Mouse (Mus musculus) lung, embryonic 15.5 days (tissue): Measurements from ENCODE around the gene Slit3. TPM values are rescaled to one million over a fixed set of nuclear protein-coding genes. Genes with fewer than 3 reads are reported as not detected.

ENCODE experiments used
- ATAC-seq: fragments of 200-750 bp; cut with Nextera tagmentation; 2 replicates; pipeline ENCODE4 v1.8.0; 2017; ENCODE audit warnings: moderate number of reproducible peaks, borderline replicate concordance; ENCODE audit not compliant: low FRiP score, low TSS enrichment; ENCODE audit errors: extremely low read depth
- H3K27ac ChIP-seq: fragments of 300-500 bp; sonication (generic); 2 replicates; pipeline ENCODE4 v1.5.1; 2015; ENCODE audit warnings: moderate library complexity, mild to moderate bottlenecking, inconsistent platforms
- H3K27me3 ChIP-seq: fragments of 300-500 bp; sonication (generic); 2 replicates; pipeline ENCODE4 v1.6.1; 2015; ENCODE audit warnings: inconsistent platforms
- H3K36me3 ChIP-seq: fragments of 300-500 bp; sonication (generic); 2 replicates; pipeline ENCODE4 v1.6.1; 2015; ENCODE audit warnings: inconsistent platforms
- H3K4me1 ChIP-seq: fragments of 300-500 bp; sonication (generic); 2 replicates; pipeline ENCODE4 v1.6.1; 2015; ENCODE audit warnings: inconsistent platforms
- H3K4me2 ChIP-seq: fragments of 300-500 bp; sonication (generic); 2 replicates; pipeline ENCODE4 v1.6.1; 2015; ENCODE audit warnings: inconsistent platforms, mild to moderate bottlenecking, moderate library complexity
- H3K4me3 ChIP-seq: fragments of 300-500 bp; sonication (generic); 2 replicates; pipeline ENCODE4 v1.5.1; 2015; ENCODE audit warnings: mild to moderate bottlenecking, inconsistent platforms
- H3K9ac ChIP-seq: fragments of 300-500 bp; sonication (generic); 2 replicates; pipeline ENCODE4 v1.6.1; 2015; ENCODE audit warnings: inconsistent platforms
- H3K9me3 ChIP-seq: fragments of 300-500 bp; sonication (generic); 2 replicates; pipeline ENCODE4 v1.6.1; 2016; ENCODE audit warnings: inconsistent platforms
- WGBS: fragments of 180-500 bp; shearing (Covaris S2); methylation state at CpG from one replicate; pipeline ENCODE4 v1.1.7; 2015; 5-methylcytosine and 5-hydroxymethylcytosine counted together
- polyA plus RNA-seq: library from polyadenylated mRNA; unstranded; fragments of >200 nt; fragmentation: Nextera tagmentation; extraction: Ambion mirVana; gene quantifications from 2 replicates; pipeline ENCODE4 v1.2.1, GENCODE M21; 2015

The Slit3 gene
- polyA plus RNA-seq, 1 experiment from 2014 or later: 21.4 TPM

- Histone ChIP-seq H3K4me2 (no peak overlapping the region), H3K4me3 (no peak overlapping the region), H3K36me3 (no peaks in the 10 kb centered on the region; the same call in 1 of the 2 replicates), H3K9me3 (no peaks in the 10 kb centered on the region), H3K27ac (no peak overlapping the region), H3K9ac (no peak overlapping the region), H3K27me3 (no peaks in the 10 kb centered on the region), H3K4me1 (no peaks in the 10 kb centered on the region)
- no peak for ATAC-seq
- 64% methylated on average over 13 of the region's 13 CpGs for whole genome bisulfite sequencing
These were observed 491.4 kb downstream of the Slit3 start for GRCm38 (mm10) chr11:35612262-35612896.

GRCm38 (mm10) chr11:35614530-35614929 lies 493.5 kb downstream of the Slit3 start:
- no peak for ATAC-seq
- H3K9me3 ChIP-seq: no peaks in the 10 kb centered on the region
- H3K4me1 ChIP-seq: no peaks in the 10 kb centered on the region
- H3K9ac ChIP-seq: no peak overlapping the region
- H3K4me3 ChIP-seq: no peak overlapping the region
- no peak overlapping the region for H3K27ac ChIP-seq
- no peaks in the 10 kb centered on the region; the same call in 1 of the 2 replicates for H3K36me3 ChIP-seq
- WGBS: 44% methylated on average over 3 of the region's 3 CpGs
- H3K4me2 ChIP-seq: no peak overlapping the region
- no peaks in the 10 kb centered on the region for H3K27me3 ChIP-seq

- Histone ChIP-seq H3K4me2 (no peak overlapping the region), H3K27me3 (no peaks in the 10 kb centered on the region), H3K36me3 (no peaks in the 10 kb centered on the region), H3K9ac (no peak overlapping the region), H3K4me1 (no peaks in the 10 kb centered on the region), H3K27ac (no peak overlapping the region), H3K9me3 (no peaks in the 10 kb centered on the region), H3K4me3 (no peak overlapping the region)
- no peak for ATAC-seq
- WGBS: 84% methylated on average over 14 of the region's 14 CpGs
These were observed 498.4 kb downstream of the Slit3 start for GRCm38 (mm10) chr11:35619421-35619820.

- H3K4me3 ChIP-seq: no peak overlapping the region
- H3K27me3 ChIP-seq: no peaks in the 10 kb centered on the region
- no peak overlapping the region for H3K9ac ChIP-seq
- 76% methylated on average over 3 of the region's 3 CpGs for WGBS
- H3K4me1 ChIP-seq: no peaks in the 10 kb centered on the region
- ATAC-seq: no peak
- no peak overlapping the region for H3K27ac ChIP-seq
- no peak overlapping the region for H3K4me2 ChIP-seq
- no peaks in the 10 kb centered on the region for H3K36me3 ChIP-seq
- no peaks in the 10 kb centered on the region for H3K9me3 ChIP-seq
These were observed 501.7 kb downstream of the Slit3 start for GRCm38 (mm10) chr11:35622736-35623135.

GRCm38 (mm10) chr11:35624515-35625270 lies 503.7 kb downstream of the Slit3 start:
- no peak overlapping the region for H3K27ac ChIP-seq

GRCm38 (mm10) chr11:35625576-35625975 lies 504.6 kb downstream of the Slit3 start:
- no peak for ATAC-seq
- H3K9me3 ChIP-seq: no peaks in the 10 kb centered on the region
- 52% methylated on average over 6 of the region's 6 CpGs for WGBS

More at GRCm38 (mm10) chr11:35624515-35625270, 503.7 kb downstream of the Slit3 start:
- no peaks in the 10 kb centered on the region for H3K27me3 ChIP-seq
- ATAC-seq: no peak
- H3K4me1 ChIP-seq: no peaks in the 10 kb centered on the region
- no peak overlapping the region for H3K9ac ChIP-seq
- no peak overlapping the region for H3K4me2 ChIP-seq
- WGBS: 71% methylated on average over 21 of the region's 21 CpGs
- no peaks in the 10 kb centered on the region for H3K9me3 ChIP-seq
- no peak overlapping the region for H3K4me3 ChIP-seq
- H3K36me3 ChIP-seq: no peaks in the 10 kb centered on the region

GRCm38 (mm10) chr11:35626161-35626885 lies 505.3 kb downstream of the Slit3 start:
- H3K36me3 ChIP-seq: peaks cover 8% of the 10 kb centered on the region; the same call in 1 of the 2 replicates
- H3K27me3 ChIP-seq: no peaks in the 10 kb centered on the region
- H3K4me1 ChIP-seq: no peaks in the 10 kb centered on the region
- WGBS: 80% methylated on average over 10 of the region's 10 CpGs
- H3K4me2 ChIP-seq: no peak overlapping the region
- H3K9me3 ChIP-seq: no peaks in the 10 kb centered on the region
- ATAC-seq: no peak
- H3K27ac ChIP-seq: no peak overlapping the region
- no peak overlapping the region for H3K4me3 ChIP-seq
- H3K9ac ChIP-seq: no peak overlapping the region

More at GRCm38 (mm10) chr11:35625576-35625975, 504.6 kb downstream of the Slit3 start:
- Histone ChIP-seq H3K27ac (no peak overlapping the region), H3K27me3 (no peaks in the 10 kb centered on the region), H3K4me2 (no peak overlapping the region), H3K4me1 (no peaks in the 10 kb centered on the region), H3K36me3 (peaks cover 7% of the 10 kb centered on the region; the same call in 1 of the 2 replicates), H3K4me3 (no peak overlapping the region), H3K9ac (no peak overlapping the region)

GRCm38 (mm10) chr11:35627815-35628214 lies 506.8 kb downstream of the Slit3 start:
- no peak overlapping the region for H3K4me3 ChIP-seq
- H3K9ac ChIP-seq: no peak overlapping the region
- H3K9me3 ChIP-seq: no peaks in the 10 kb centered on the region
- ATAC-seq: no peak
- peaks cover 8% of the 10 kb centered on the region; the same call in 1 of the 2 replicates for H3K36me3 ChIP-seq
- no peaks in the 10 kb centered on the region for H3K27me3 ChIP-seq
- H3K27ac ChIP-seq: no peak overlapping the region
- no peak overlapping the region for H3K4me2 ChIP-seq
- no peaks in the 10 kb centered on the region for H3K4me1 ChIP-seq
- WGBS: 78% methylated on average over 3 of the region's 3 CpGs

- H3K36me3 ChIP-seq: peaks cover 8% of the 10 kb centered on the region; the same call in 1 of the 2 replicates
- H3K4me2 ChIP-seq: no peak overlapping the region
- WGBS: 75% methylated on average over 5 of the region's 5 CpGs
- H3K4me3 ChIP-seq: no peak overlapping the region
- no peaks in the 10 kb centered on the region for H3K4me1 ChIP-seq
- no peak overlapping the region for H3K27ac ChIP-seq
- no peak for ATAC-seq
- H3K9ac ChIP-seq: no peak overlapping the region
- no peaks in the 10 kb centered on the region for H3K9me3 ChIP-seq
- H3K27me3 ChIP-seq: no peaks in the 10 kb centered on the region
These were observed 511.2 kb downstream of the Slit3 start for GRCm38 (mm10) chr11:35632262-35632661.

- Histone ChIP-seq H3K27me3 (no peaks in the 10 kb centered on the region), H3K27ac (no peak overlapping the region), H3K36me3 (no peaks in the 10 kb centered on the region), H3K9me3 (no peaks in the 10 kb centered on the region), H3K4me2 (no peak overlapping the region), H3K4me1 (no peaks in the 10 kb centered on the region), H3K9ac (no peak overlapping the region), H3K4me3 (no peak overlapping the region)
- ATAC-seq: no peak
- WGBS: 57% methylated on average over 7 of the region's 7 CpGs
These were observed 516.1 kb downstream of the Slit3 start for GRCm38 (mm10) chr11:35637102-35637501.

GRCm38 (mm10) chr11:35638862-35639384 lies 517.9 kb downstream of the Slit3 start:
- H3K4me3 ChIP-seq: no peak overlapping the region
- WGBS: 32% methylated on average over 3 of the region's 3 CpGs
- no peaks in the 10 kb centered on the region for H3K9me3 ChIP-seq
- H3K27me3 ChIP-seq: no peaks in the 10 kb centered on the region
- H3K27ac ChIP-seq: no peak overlapping the region
- H3K4me1 ChIP-seq: no peaks in the 10 kb centered on the region
- no peaks in the 10 kb centered on the region for H3K36me3 ChIP-seq
- H3K4me2 ChIP-seq: no peak overlapping the region
- no peak for ATAC-seq
- H3K9ac ChIP-seq: no peak overlapping the region
